Mouse (Mus musculus): ENCODE measurements around the gene Rab6b. TPM values are rescaled to one million over a fixed set of nuclear protein-coding genes. Genes with fewer than 3 reads are reported as not detected.

The Rab6b gene
- polyA plus RNA-seq (2012; ENCODE audit: insufficient read depth, low replicate concordance): not detected in 2 replicates

DNA sequence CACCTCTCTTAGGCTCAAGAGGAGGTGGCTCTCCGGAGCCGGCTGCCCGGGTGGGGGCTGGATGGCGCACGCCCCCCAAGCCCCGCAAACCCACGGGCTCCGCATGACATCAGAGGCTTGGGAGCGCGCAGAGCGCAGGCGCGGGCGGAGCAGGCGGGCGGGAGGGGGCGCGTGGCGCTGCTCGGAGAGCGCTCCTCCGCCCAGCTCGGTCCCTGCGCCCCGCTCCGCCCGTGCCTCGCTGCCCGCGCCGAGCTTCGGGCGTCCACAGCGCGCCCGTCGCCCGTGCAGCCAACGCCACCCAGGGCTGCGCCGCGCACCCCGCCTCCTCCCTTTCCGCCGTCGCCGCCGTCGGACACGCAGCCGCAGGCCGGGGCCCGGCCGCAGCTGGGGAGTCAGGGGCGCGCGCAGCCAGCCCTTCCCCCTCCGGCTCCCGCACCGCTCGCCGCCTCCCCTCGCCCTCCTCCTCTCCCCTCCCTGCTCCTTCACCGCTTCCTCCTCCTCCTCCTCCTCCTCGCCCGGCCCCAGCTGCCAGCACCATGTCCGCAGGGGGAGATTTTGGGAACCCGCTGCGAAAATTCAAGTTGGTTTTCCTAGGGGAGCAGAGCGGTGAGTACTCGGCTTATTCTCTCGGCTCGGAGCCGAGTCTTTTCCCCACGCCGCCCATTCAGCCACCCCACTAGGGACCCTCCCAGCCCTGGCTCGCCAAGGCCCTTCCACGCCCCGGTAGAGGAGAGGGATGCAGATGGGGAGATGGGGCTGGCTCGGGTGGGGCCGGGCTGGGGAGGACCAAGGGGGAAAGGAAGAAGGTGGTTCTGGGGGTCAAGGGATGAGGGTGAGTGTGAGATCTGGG, at the start of gene Rab6b:
TSS of gene Rab6b (plus strand) at position 167 of the 850 bp plus-strand sequence.
- Histone ChIP-seq H3K27me3 (replicated peaks) (peaks cover 73% of the 10 kb centered on the region), H3K4me1 (peaks cover 16% of the 10 kb centered on the region), H3K36me3 (replicated peaks; ENCODE audit: low read length) (no peaks in the 10 kb centered on the region), H3K9me3 (no peaks in the 10 kb centered on the region; the same call in 1 of the 2 replicates), H3K4me3 (replicated peaks) (peak within 1 kb of the TSS; percentile 89)
- TF ChIP-seq GATA1 (IDR thresholded peaks at IDR 0.05; ENCODE audit: borderline replicate concordance, low read length) (no peak), FLI1 (IDR thresholded peaks at IDR 0.05; ENCODE audit: low read length) (no peak)

DNA sequence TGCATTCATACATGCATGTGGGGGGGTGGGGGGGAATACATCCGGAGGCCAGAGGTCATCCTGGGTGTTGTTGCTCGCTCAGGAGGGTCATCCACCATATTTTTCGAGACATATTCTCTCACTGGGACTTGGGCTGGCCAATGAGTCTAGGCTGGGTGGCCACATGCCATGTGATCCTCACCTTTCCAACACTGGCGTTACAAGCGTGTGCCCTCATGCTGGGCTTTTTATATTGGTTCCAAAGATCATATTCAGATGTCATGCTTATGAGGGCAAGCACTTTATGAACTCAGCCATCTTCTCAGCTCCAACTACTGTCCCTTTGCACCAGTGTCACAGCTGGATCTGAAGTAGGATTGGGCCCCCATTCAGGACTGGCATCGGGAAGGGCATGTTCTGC, 48.0 kb upstream of the Rab6b start:
- peaks cover 9% of the 10 kb centered on the region for H3K9me3 ChIP-seq
- no peak overlapping the region for H3K4me3 ChIP-seq (replicated peaks)
- peaks cover 1% of the 10 kb centered on the region for H3K27me3 ChIP-seq (replicated peaks)
- TF ChIP-seq GATA1 (IDR thresholded peaks at IDR 0.05; ENCODE audit: borderline replicate concordance, low read length) (no peak), FLI1 (IDR thresholded peaks at IDR 0.05; ENCODE audit: low read length) (no peak)
- no peaks in the 10 kb centered on the region for H3K36me3 ChIP-seq (replicated peaks; ENCODE audit: low read length)
- no peaks in the 10 kb centered on the region for H3K4me1 ChIP-seq

DNA sequence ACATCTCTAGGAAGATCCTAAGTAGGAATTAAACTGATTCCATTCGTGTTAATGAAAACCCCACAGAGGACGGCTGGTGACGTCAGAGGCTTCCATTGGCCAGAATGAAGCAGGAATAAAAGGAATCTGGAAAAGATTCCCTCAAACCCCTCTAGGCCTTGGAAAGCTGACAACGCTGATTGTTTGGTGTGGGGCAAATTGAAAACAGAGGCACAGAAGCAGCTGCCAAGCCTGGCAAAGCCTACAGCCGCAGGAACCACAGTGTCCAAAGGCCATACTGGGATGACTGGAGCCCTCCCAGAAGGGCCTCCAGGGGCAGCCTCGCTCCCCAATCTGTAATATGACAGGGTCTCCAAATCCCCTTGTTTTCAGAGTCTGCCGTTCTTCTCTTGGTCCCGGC, 44.7 kb upstream of the Rab6b start:
- Histone ChIP-seq H3K4me3 (replicated peaks) (no peak overlapping the region), H3K27me3 (replicated peaks) (peaks cover 1% of the 10 kb centered on the region), H3K9me3 (peaks cover 22% of the 10 kb centered on the region), H3K36me3 (replicated peaks; ENCODE audit: low read length) (no peaks in the 10 kb centered on the region), H3K4me1 (no peaks in the 10 kb centered on the region)
- no peak for TF ChIP-seq FLI1 (IDR thresholded peaks at IDR 0.05; ENCODE audit: low read length)
- no peak for TF ChIP-seq GATA1 (IDR thresholded peaks at IDR 0.05; ENCODE audit: borderline replicate concordance, low read length)

DNA sequence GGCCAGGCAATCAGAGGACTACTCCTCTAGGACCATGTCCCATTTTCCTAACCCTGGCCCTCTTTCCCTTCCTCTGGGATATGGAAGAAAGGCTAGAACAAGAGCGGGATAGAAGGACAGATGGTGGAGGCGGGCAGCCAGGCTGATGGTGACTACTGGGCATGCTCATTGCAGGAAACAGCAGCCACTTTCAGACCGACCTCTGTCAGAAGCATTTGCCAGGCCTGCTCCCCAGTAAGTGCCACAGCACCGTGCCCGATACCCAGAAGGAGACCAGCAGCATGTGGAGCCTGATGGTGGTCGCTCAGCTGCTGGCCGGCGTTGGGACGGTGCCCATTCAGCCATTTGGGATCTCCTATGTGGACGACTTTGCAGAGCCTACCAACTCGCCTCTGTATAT, 43.9 kb upstream of the Rab6b start:
- no peak for TF ChIP-seq FLI1 (IDR thresholded peaks at IDR 0.05; ENCODE audit: low read length)
- no peak for TF ChIP-seq GATA1 (IDR thresholded peaks at IDR 0.05; ENCODE audit: borderline replicate concordance, low read length)
- H3K4me3 ChIP-seq (replicated peaks): no peak overlapping the region
- no peaks in the 10 kb centered on the region for H3K36me3 ChIP-seq (replicated peaks; ENCODE audit: low read length)
- peaks cover 22% of the 10 kb centered on the region for H3K9me3 ChIP-seq
- peaks cover 1% of the 10 kb centered on the region for H3K27me3 ChIP-seq (replicated peaks)
- no peaks in the 10 kb centered on the region for H3K4me1 ChIP-seq

DNA sequence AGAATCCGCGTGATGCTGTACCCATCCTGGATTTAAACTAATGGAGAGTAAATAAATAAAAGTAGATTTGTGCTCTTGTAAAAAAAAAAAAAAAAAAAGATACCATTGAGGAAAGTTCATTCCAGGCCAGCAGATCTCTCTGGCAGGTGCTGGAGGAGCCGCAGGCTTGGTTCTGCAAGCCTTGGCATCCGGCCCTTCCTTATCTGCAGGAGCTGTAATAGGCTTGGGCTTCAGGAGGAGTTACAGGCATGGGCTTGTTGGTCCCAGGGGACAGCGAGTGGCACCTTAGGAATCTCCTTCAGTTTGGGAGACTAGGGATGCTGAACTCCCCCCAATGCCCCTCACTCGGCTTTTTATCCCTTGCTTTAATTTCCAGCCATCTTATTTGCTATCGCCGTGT, 42.8 kb upstream of the Rab6b start:
- peaks cover 1% of the 10 kb centered on the region for H3K27me3 ChIP-seq (replicated peaks)
- H3K36me3 ChIP-seq (replicated peaks; ENCODE audit: low read length): no peaks in the 10 kb centered on the region
- TF ChIP-seq FLI1 (IDR thresholded peaks at IDR 0.05; ENCODE audit: low read length) (no peak), GATA1 (IDR thresholded peaks at IDR 0.05; ENCODE audit: borderline replicate concordance, low read length) (no peak)
- no peak overlapping the region for H3K4me3 ChIP-seq (replicated peaks)
- peaks cover 22% of the 10 kb centered on the region for H3K9me3 ChIP-seq
- no peaks in the 10 kb centered on the region for H3K4me1 ChIP-seq

DNA sequence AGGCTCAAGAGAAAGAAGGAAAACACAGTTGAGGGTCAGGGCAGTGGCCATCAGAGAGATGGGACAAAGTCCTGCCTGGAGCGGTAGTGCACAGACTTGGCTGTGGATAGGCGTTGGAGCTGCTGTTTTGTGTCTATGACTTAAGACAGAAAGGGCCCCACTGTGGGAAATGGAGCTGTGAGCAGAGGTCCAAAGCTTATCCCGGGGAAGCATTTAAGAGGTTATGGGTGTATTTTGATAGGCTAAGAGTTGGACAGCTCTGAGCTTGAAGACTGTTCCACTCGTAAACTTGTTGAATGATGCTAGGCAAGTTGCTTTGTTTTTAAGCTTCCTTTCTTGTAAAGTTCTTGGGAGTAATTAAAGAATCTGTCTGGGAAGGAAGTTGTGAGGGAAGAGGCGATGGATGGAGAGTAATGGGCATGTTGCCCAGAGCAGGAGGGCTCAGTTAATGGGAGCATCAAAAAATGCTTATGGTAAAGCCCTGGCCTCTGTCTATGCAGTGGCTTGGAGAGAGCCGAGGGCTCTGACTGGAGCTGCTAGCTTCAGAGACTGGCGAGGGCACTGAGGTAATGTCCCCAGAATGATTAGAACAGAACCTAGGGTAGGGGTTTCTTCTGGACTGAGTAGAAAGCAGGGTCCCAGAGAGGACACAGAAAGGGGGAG, 39.9 kb upstream of the Rab6b start:
- peaks cover 36% of the 10 kb centered on the region for H3K9me3 ChIP-seq
- TF ChIP-seq FLI1 (IDR thresholded peaks at IDR 0.05; ENCODE audit: low read length) (no peak), GATA1 (IDR thresholded peaks at IDR 0.05; ENCODE audit: borderline replicate concordance, low read length) (no peak)
- no peaks in the 10 kb centered on the region for H3K36me3 ChIP-seq (replicated peaks; ENCODE audit: low read length)
- peaks cover 1% of the 10 kb centered on the region for H3K27me3 ChIP-seq (replicated peaks)
- H3K4me1 ChIP-seq: no peaks in the 10 kb centered on the region
- H3K4me3 ChIP-seq (replicated peaks): no peak overlapping the region

DNA sequence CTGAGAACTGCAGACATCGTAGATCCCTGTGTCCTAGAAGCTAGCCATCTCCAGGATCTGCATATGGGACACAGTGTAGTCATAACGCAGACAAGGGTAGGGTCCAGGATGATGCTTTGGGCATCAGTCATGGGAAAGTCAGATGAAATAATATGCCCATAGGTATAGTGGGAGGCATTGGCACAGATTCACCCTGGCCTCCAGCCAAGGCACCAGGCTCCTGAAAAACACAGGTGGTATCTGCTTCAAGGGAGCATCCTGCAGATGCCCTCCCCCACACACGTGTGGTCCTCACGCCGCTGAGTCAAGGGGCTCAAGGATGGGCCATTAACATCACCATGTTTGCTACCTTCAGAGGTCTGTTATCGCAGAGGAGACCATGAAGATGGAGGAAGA, 39.4 kb upstream of the Rab6b start:
- Histone ChIP-seq H3K27me3 (replicated peaks) (peaks cover 1% of the 10 kb centered on the region), H3K9me3 (peaks cover 40% of the 10 kb centered on the region), H3K4me3 (replicated peaks) (no peak overlapping the region), H3K4me1 (no peaks in the 10 kb centered on the region), H3K36me3 (replicated peaks; ENCODE audit: low read length) (no peaks in the 10 kb centered on the region)
- no peak for TF ChIP-seq FLI1 (IDR thresholded peaks at IDR 0.05; ENCODE audit: low read length)
- no peak for TF ChIP-seq GATA1 (IDR thresholded peaks at IDR 0.05; ENCODE audit: borderline replicate concordance, low read length)

DNA sequence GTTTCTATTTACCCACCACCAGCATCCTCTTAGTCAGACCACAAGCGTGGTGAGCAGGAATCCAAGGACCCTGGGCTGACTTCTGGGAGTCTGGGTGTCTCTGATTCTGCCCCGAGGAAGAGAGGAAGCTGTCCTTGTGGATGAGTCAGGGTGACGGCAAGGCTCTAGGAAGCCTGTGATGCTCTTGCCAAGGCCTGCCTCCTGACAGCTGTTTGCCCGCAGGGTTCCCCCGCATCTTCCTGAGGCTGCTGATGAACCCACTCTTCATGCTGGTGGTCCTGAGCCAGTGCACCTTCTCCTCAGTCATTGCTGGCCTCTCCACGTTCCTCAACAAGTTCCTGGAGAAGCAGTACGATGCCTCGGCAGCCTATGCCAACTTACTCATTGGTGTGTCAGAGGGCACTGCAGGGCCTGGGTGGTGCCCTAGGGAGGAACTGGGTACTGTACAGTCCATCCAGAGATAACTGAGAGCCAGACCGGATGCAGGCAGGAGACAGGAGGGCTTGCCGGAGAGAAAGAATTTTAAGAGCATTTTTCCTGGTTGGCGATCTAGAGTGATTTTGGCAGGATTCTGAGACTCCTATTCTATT, 38.6 kb upstream of the Rab6b start:
- Histone ChIP-seq H3K27me3 (replicated peaks) (peaks cover 2% of the 10 kb centered on the region), H3K4me3 (replicated peaks) (no peak overlapping the region), H3K4me1 (peaks cover 3% of the 10 kb centered on the region; the same call in 1 of the 2 replicates), H3K9me3 (peaks cover 40% of the 10 kb centered on the region), H3K36me3 (replicated peaks; ENCODE audit: low read length) (no peaks in the 10 kb centered on the region)
- no peak for TF ChIP-seq GATA1 (IDR thresholded peaks at IDR 0.05; ENCODE audit: borderline replicate concordance, low read length)
- no peak for TF ChIP-seq FLI1 (IDR thresholded peaks at IDR 0.05; ENCODE audit: low read length)

DNA sequence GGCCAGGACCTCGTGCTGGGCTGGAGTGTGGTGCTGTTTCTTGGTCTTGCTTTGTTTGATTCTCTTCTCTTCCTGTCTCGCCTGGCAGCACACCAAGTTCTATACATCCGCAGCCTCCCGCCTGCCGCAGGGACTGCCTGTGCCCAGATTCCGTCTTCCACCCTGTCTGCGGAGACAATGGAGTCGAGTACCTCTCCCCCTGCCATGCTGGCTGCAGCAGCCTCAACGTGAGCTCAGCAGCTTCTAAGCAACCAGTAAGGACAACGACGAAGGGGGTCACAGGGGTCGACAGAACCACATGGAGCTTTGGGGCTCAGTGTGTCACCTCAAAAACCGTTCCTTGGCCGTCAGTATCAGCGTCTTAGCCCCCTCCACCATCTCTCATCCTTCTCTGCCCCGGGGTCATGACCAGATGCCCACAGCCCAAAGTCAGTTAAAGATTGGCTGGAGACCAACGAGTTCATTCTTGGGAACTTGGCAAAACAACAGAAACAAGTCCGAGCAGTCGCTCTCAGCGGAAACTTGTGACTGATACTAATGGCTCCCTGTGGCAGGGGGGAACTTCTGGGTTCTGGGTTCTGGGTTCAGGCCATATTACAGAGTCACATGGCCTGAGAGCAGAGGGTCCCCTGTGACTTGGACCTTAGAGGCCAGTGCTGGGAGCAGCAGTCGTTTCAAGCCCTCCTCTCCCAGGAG, 34.6 kb upstream of the Rab6b start:
- Histone ChIP-seq H3K4me3 (replicated peaks) (no peak overlapping the region), H3K27me3 (replicated peaks) (peaks cover 7% of the 10 kb centered on the region), H3K4me1 (peaks cover 8% of the 10 kb centered on the region; the same call in 1 of the 2 replicates), H3K36me3 (replicated peaks; ENCODE audit: low read length) (no peaks in the 10 kb centered on the region), H3K9me3 (peaks cover 33% of the 10 kb centered on the region)
- TF ChIP-seq GATA1 (IDR thresholded peaks at IDR 0.05; ENCODE audit: borderline replicate concordance, low read length): no peak
- no peak for TF ChIP-seq FLI1 (IDR thresholded peaks at IDR 0.05; ENCODE audit: low read length)
